Comparison of ENCODE assay signal across 8 mouse cellular contexts in genomic region chr8:11633414-11633813, GRCm38 (mm10). TPM values are rescaled to one million over a fixed set of nuclear protein-coding genes. Genes with fewer than 3 reads are reported as not detected.
DNase-seq lines count a peak whose midpoint lies in the region; ATAC-seq and TF ChIP-seq lines count a peak whose summit lies in the region.

No protein-coding gene starts in this region.

- TF ChIP-seq CTCF in lung, postnatal 0 days (IDR thresholded peaks at IDR 0.05), result no peak

- WGBS in lung, postnatal 0 days, result 45% methylated on average over 7 of the region's 7 CpGs
- WGBS in forebrain, embryonic 10.5 days, result 81% methylated on average over 7 of the region's 7 CpGs
- WGBS in intestine, embryonic 14.5 days, result 45% methylated on average over 7 of the region's 7 CpGs
- WGBS in liver, embryonic 16.5 days (ENCODE audit: insufficient replicate concordance), result 53% methylated on average over 7 of the region's 7 CpGs

- no peak overlapping the region for H3K4me3 ChIP-seq in lung, postnatal 0 days (ENCODE audit: low read depth, low read length)
- H3K4me3 ChIP-seq in forebrain, embryonic 10.5 days, result peak overlapping the region; percentile 79
- peak overlapping the region; percentile 94 for H3K4me3 ChIP-seq in intestine, embryonic 14.5 days (ENCODE audit: low read depth, low read length)
- H3K4me3 ChIP-seq in liver, embryonic 16.5 days (ENCODE audit: low read depth, low read length), result peak overlapping the region; percentile 91

- no peaks in the 10 kb centered on the region for H3K9me3 ChIP-seq in lung, postnatal 0 days (ENCODE audit: low read length)
- no peaks in the 10 kb centered on the region for H3K9me3 ChIP-seq in forebrain, embryonic 10.5 days
- no peaks in the 10 kb centered on the region for H3K9me3 ChIP-seq in intestine, embryonic 14.5 days (ENCODE audit: control insufficient read depth, low read length)
- H3K9me3 ChIP-seq in liver, embryonic 16.5 days (replicated peaks; ENCODE audit: control insufficient read depth, low read length), result no peaks in the 10 kb centered on the region

- no peaks in the 10 kb centered on the region for H3K27me3 ChIP-seq in lung, postnatal 0 days (replicated peaks; ENCODE audit: insufficient read depth, low read length)
- H3K27me3 ChIP-seq in forebrain, embryonic 10.5 days (ENCODE audit: poor library complexity, severe bottlenecking), result no peaks in the 10 kb centered on the region
- H3K27me3 ChIP-seq in intestine, embryonic 14.5 days (replicated peaks; ENCODE audit: control insufficient read depth, insufficient read depth, low read length), result no peaks in the 10 kb centered on the region
- no peaks in the 10 kb centered on the region for H3K27me3 ChIP-seq in liver, embryonic 16.5 days (ENCODE audit: control insufficient read depth, insufficient read depth, low read depth, low read length)

- DNase-seq in lung, postnatal 0 days (ENCODE audit: low spot score), result no peak
- no peak for DNase-seq in lung, adult 18-20 months
- DNase-seq in forebrain, embryonic 10.5 days (ENCODE audit: extremely low spot score, low spot score), result no peak
- no peak for DNase-seq in intestine, embryonic 14.5 days (ENCODE audit: low spot score)
- no peak for DNase-seq in thymus, postnatal 10 days (ENCODE audit: low spot score in 2 of 2)
- DNase-seq in frontal cortex, postnatal 25 days (ENCODE audit: low spot score in 2 of 2), result no peak
- no peak for DNase-seq in MN1 (ENCODE audit: low spot score)

- ATAC-seq in lung, postnatal 0 days, result no peak
- ATAC-seq in intestine, embryonic 14.5 days (replicated peaks; ENCODE audit: low FRiP score, low TSS enrichment, low read depth), result no peak
- no peak for ATAC-seq in liver, embryonic 16.5 days (ENCODE audit: low read depth)

- peaks cover 14% of the 10 kb centered on the region; the same call in 1 of the 2 replicates for H3K4me1 ChIP-seq in lung, postnatal 0 days (ENCODE audit: insufficient read depth, low read depth, low read length)
- H3K4me1 ChIP-seq in forebrain, embryonic 10.5 days, result peaks cover 48% of the 10 kb centered on the region
- peaks cover 21% of the 10 kb centered on the region for H3K4me1 ChIP-seq in intestine, embryonic 14.5 days (replicated peaks; ENCODE audit: control insufficient read depth, insufficient read depth, low read length)
- H3K4me1 ChIP-seq in liver, embryonic 16.5 days (ENCODE audit: control insufficient read depth, low read depth, low read length), result peaks cover 28% of the 10 kb centered on the region

- no peak overlapping the region for H3K9ac ChIP-seq in lung, postnatal 0 days (replicated peaks; ENCODE audit: low read depth)
- peak overlapping the region; percentile 97 for H3K9ac ChIP-seq in intestine, embryonic 14.5 days (ENCODE audit: low read length)
- no peak overlapping the region; the same call in 1 of the 2 replicates for H3K9ac ChIP-seq in liver, embryonic 16.5 days (ENCODE audit: low read depth, low read length)

- no peak overlapping the region for H3K27ac ChIP-seq in lung, postnatal 0 days (ENCODE audit: low read length)
- no peak overlapping the region for H3K27ac ChIP-seq in forebrain, embryonic 10.5 days
- H3K27ac ChIP-seq in intestine, embryonic 14.5 days (ENCODE audit: low read depth), result no peak overlapping the region
- H3K27ac ChIP-seq in liver, embryonic 16.5 days (ENCODE audit: low read length), result 0 out of 2 replicates have a peak overlapping the region, but pooled peaks have one; percentile 31

- TF ChIP-seq EP300 in lung, postnatal 0 days (IDR thresholded peaks at IDR 0.05), result no peak

- H3K36me3 ChIP-seq in lung, postnatal 0 days (ENCODE audit: insufficient read depth, low read length), result no peaks in the 10 kb centered on the region
- peaks cover 60% of the 10 kb centered on the region for H3K36me3 ChIP-seq in forebrain, embryonic 10.5 days (replicated peaks)
- peaks cover 41% of the 10 kb centered on the region for H3K36me3 ChIP-seq in intestine, embryonic 14.5 days (ENCODE audit: control insufficient read depth, insufficient read depth, low read length)
- peaks cover 9% of the 10 kb centered on the region for H3K36me3 ChIP-seq in liver, embryonic 16.5 days (ENCODE audit: control insufficient read depth, insufficient read depth)

- H3K4me2 ChIP-seq in lung, postnatal 0 days (replicated peaks; ENCODE audit: low read depth, low read length), result peak overlapping the region; percentile 95
- H3K4me2 ChIP-seq in intestine, embryonic 14.5 days (ENCODE audit: low read length), result peak overlapping the region; percentile 90
- H3K4me2 ChIP-seq in liver, embryonic 16.5 days (ENCODE audit: low read depth, low read length), result peak overlapping the region; percentile 95

RNA-seq across cellular contexts. Expression of gene Ankrd10, which starts 2.1 kb away (rescaled TPM):
- 38.9 and 39.2 TPM in 2 replicates for polyA plus RNA-seq in lung, postnatal 0 days (2015; fragmentation: Nextera tagmentation; extraction: Ambion mirVana)
- polyA plus RNA-seq in forebrain, embryonic 10.5 days (2016; fragmentation: Nextera tagmentation; extraction: Ambion mirVana), result 127 and 129 TPM in 2 replicates
- 103 and 119 TPM in 2 replicates for polyA plus RNA-seq in intestine, embryonic 14.5 days (2014; fragmentation: Nextera tagmentation; extraction: Ambion mirVana)
- 19.9 and 21.1 TPM in 2 replicates for polyA plus RNA-seq in liver, embryonic 16.5 days (2015; fragmentation: Nextera tagmentation; extraction: Ambion mirVana)
